18 mouse cellular contexts compared by ENCODE assay signal in the genomic region with DNA sequence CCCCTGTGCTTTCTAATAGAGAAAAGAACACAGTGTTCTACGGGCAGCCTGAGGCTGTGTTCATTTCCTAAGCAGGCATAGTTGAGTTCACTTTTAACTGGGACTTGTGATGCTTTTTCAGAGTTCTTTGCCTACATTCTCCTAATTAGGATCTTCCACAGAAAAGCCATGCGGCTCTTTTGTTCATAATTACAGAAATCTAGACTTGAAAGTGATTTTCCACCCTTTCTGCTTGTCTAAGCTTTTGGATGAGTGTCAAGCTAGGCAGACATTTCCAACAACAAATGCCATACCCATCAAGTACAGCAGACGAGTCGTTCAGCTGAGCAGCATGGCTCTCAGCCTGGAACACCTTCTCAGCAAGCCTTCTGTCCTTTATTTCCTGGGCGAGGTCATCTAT.
DNase-seq lines count a peak whose midpoint lies in the region; ATAC-seq lines count a peak whose summit lies in the region.
"Had no signal": no experiment of that assay in that cellular context is flagged by ENCODE, and none has a peak within 500 bp of the region (broad histone marks: within the 10 kb centered on the region; RNA-seq: fewer than 3 reads in every experiment).

No protein-coding gene starts in this region.

- peak; percentile 86 for ATAC-seq in forebrain, embryonic 15.5 days (replicated peaks)

- H3K27ac ChIP-seq in forebrain, embryonic 15.5 days (replicated peaks): peak overlapping the region; percentile 70
- H3K27ac ChIP-seq: embryonic facial prominence, embryonic 12.5 days; heart, embryonic 10.5 days; limb, embryonic 12.5 days; liver, embryonic 15.5 days; neural tube, embryonic 15.5 days had no signal

- 21% methylated on average over 5 of the region's 5 CpGs for WGBS in forebrain, embryonic 15.5 days

- 0 out of 2 replicates have a peak, but pooled peaks cover 5% of the 10 kb centered on the region for H3K4me1 ChIP-seq in forebrain, embryonic 15.5 days
- H3K4me1 ChIP-seq: embryonic facial prominence, embryonic 12.5 days; heart, embryonic 10.5 days; limb, embryonic 12.5 days; liver, embryonic 15.5 days; neural tube, embryonic 15.5 days had no signal

- H3K9ac ChIP-seq in forebrain, embryonic 15.5 days (replicated peaks): no peak overlapping the region
- H3K9ac ChIP-seq: embryonic facial prominence, embryonic 12.5 days; limb, embryonic 12.5 days; liver, embryonic 15.5 days; neural tube, embryonic 15.5 days had no signal

- H3K36me3 ChIP-seq in forebrain, embryonic 15.5 days: no peaks in the 10 kb centered on the region
- H3K36me3 ChIP-seq: embryonic facial prominence, embryonic 12.5 days; heart, embryonic 10.5 days; limb, embryonic 12.5 days; liver, embryonic 15.5 days; neural tube, embryonic 15.5 days had no signal

- H3K9me3 ChIP-seq in forebrain, embryonic 15.5 days: no peaks in the 10 kb centered on the region
- H3K9me3 ChIP-seq: embryonic facial prominence, embryonic 12.5 days; heart, embryonic 10.5 days; limb, embryonic 12.5 days; liver, embryonic 15.5 days had no signal

- H3K4me3 ChIP-seq in forebrain, embryonic 15.5 days: no peak overlapping the region
- H3K4me3 ChIP-seq: embryonic facial prominence, embryonic 12.5 days; heart, embryonic 10.5 days; limb, embryonic 12.5 days; liver, embryonic 15.5 days; neural tube, embryonic 15.5 days had no signal

- intact Hi-C loops in left cerebral cortex, postnatal 36 days (cut with DNase I): no loop called here
- intact Hi-C loops in heart, postnatal 25 days (cut with DNase I): no loop called here

- no peaks in the 10 kb centered on the region for H3K27me3 ChIP-seq in forebrain, embryonic 15.5 days
- H3K27me3 ChIP-seq: embryonic facial prominence, embryonic 12.5 days; limb, embryonic 12.5 days; liver, embryonic 15.5 days; neural tube, embryonic 15.5 days had no signal

- H3K4me2 ChIP-seq in forebrain, embryonic 15.5 days (replicated peaks): no peak overlapping the region
- H3K4me2 ChIP-seq: embryonic facial prominence, embryonic 12.5 days; limb, embryonic 12.5 days; liver, embryonic 15.5 days; neural tube, embryonic 15.5 days had no signal

- peak; percentile 46 for DNase-seq in cerebellum, postnatal 10 days
- no peak for DNase-seq in cerebellum, adult 9-11 months
- peak; percentile 5 to 11 for DNase-seq in left cerebral cortex, postnatal 36 days (ENCODE audit: low spot score in 2 of 2)
- DNase-seq in left cerebral cortex, adult 9 months (ENCODE audit: low spot score in 2 of 2): no peak
- DNase-seq in layer of hippocampus, postnatal 10 days (ENCODE audit: low spot score in 2 of 2): peak; percentile 24 to 34
- no peak for DNase-seq in natural killer cell, adult 2 months (ENCODE audit: low spot score in 2 of 2)
- DNase-seq in heart, postnatal 25 days (ENCODE audit: low spot score): no peak
- DNase-seq: gastrocnemius, postnatal 14 days; heart, postnatal 14 days; kidney, adult 2 months; kidney, postnatal 4 days; retina, postnatal 1 day had no signal

Comparison
In these comparisons a context has a peak if more than half of its experiments do, and no peak if none do; other contexts are left out.
1. DNase-seq: peak in cerebellum, postnatal 10 days (2 of 2), left cerebral cortex, postnatal 36 days (2 of 2) and layer of hippocampus, postnatal 10 days (2 of 2); none in cerebellum, adult 9-11 months (single experiment), left cerebral cortex, adult 9 months (0 of 2), natural killer cell, adult 2 months (0 of 2) and heart, postnatal 25 days (single experiment).